Mouse (Mus musculus): ENCODE results near the gene Cdk14. TPM values are rescaled to one million over a fixed set of nuclear protein-coding genes. Genes with fewer than 3 reads are reported as not detected.

Cdk14 gene
- polyA plus RNA-seq, 1 experiment from 2014 or later = 47.3 TPM

DNA sequence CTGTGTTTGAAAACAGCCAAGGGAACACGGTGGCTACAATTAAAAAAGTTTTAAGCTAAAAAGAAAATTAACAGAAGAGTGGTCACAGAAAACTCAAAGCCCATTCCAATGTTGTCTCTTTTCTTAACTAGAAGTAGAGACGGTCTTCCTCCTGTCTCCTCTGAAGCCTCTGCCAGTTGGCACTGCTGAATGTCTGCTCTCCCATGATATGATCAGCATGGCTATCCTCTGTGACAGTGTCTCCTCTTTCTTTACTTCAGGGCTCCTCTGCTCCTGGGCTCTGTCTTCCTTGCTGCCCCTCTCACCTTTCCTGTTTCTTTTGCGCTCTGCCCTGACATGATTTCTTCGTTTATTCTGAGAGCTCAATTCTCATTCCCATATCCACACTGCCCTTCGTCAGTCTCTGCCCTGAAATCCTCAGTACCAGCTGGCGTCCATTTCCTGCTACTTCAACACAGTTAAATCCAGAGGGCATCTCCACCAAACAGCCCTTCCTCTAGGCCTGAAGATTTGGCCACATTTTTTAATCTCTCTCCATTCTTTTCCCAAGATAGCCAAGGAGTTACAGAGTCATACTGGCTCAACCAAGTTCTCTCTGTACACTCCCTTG lies 567.3 kb downstream of the Cdk14 start:
- no peak overlapping the region for H3K27ac ChIP-seq (ENCODE audit: low read depth, low read length)
- no peak overlapping the region for H3K9ac ChIP-seq (ENCODE audit: low read depth, low read length)
- WGBS = 84% methylated on average over 6 of the region's 6 CpGs
- no peak for ATAC-seq
- no peaks in the 10 kb centered on the region for H3K36me3 ChIP-seq (ENCODE audit: control insufficient read depth, insufficient read depth, low read length)
- no peaks in the 10 kb centered on the region for H3K9me3 ChIP-seq (ENCODE audit: control insufficient read depth, low read length)
- H3K4me1 ChIP-seq (ENCODE audit: control insufficient read depth, insufficient read depth, low read depth, low read length) = no peaks in the 10 kb centered on the region
- H3K4me2 ChIP-seq (ENCODE audit: low read length) = no peak overlapping the region
- no peaks in the 10 kb centered on the region for H3K27me3 ChIP-seq (replicated peaks; ENCODE audit: control insufficient read depth, insufficient read depth, low read length)
- H3K4me3 ChIP-seq (ENCODE audit: low read length) = no peak overlapping the region

DNA sequence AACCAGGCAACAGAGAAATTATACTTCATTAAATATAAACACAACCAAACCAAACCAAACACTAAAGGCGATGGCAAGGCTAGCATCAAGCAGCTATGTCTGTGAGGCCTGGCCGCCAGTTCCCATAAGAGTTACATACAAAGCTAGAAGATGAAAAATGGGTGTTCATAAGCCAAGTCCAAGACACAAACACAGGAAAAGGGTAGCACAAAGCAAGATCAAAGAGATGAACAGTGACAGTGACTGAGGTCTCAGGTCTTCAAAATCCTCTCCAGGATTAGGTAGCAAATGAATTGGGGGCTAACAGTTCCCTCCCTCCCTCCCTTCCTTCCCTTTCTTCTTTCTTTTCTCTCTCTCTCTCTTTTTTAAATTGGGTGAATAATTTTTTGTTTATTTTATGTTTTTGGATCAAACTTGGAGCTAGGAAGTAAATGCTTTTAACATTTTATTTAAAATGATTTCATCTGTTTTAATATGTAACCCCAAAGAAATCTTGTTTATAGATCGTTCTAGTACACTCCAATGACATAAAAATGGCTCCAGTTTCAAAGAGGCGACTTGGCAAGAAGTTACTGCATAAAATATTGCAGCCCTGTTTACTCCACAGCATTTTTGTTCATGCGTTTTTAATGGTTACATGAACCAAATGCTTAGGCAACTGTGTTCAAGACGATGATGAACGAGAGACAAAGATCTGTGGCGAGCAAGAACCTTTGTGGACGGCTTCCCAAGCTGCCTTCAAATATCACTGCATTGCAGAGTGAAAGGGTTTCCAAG lies 568.0 kb downstream of the Cdk14 start:
- no peak overlapping the region for H3K9ac ChIP-seq (ENCODE audit: low read depth, low read length)
- H3K4me1 ChIP-seq (ENCODE audit: control insufficient read depth, insufficient read depth, low read depth, low read length) = no peaks in the 10 kb centered on the region
- no peaks in the 10 kb centered on the region for H3K9me3 ChIP-seq (ENCODE audit: control insufficient read depth, low read length)
- no peak overlapping the region for H3K27ac ChIP-seq (ENCODE audit: low read depth, low read length)
- no peak overlapping the region for H3K4me3 ChIP-seq (ENCODE audit: low read length)
- H3K36me3 ChIP-seq (ENCODE audit: control insufficient read depth, insufficient read depth, low read length) = no peaks in the 10 kb centered on the region
- H3K4me2 ChIP-seq (ENCODE audit: low read length) = no peak overlapping the region
- 76% methylated on average over 9 of the region's 9 CpGs for WGBS
- no peaks in the 10 kb centered on the region for H3K27me3 ChIP-seq (replicated peaks; ENCODE audit: control insufficient read depth, insufficient read depth, low read length)
- ATAC-seq = no peak

DNA sequence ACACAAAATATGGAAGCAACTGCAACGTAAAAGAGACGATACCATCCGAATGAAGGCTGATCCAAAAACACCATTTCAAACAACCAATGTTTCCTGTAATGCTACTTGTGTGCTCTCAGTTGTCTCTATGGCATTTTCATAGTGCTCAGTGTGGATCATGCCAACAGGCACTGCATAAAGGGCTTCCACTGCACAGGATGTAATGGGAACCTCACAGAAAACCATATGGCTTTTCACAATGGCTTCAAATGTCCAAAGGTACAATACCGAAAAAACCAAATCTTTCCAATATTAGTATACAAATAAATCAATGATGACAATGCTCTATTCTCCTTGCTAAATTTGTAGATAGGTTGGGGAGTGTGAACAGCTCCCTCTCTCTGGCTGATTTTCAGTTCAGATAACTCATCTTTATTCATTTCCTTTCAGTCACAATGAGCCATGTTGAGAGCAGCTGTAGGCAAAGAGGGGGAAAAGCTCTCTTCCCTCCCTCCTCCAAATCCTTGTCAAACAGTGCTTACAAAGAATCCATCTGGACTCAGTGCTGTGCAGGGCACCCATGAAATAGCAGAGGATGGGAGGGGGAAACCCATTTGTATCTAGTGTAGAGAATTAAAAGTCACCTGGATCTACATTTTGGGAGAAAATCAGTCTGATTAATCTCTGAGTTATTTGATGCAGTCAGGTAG lies 568.7 kb downstream of the Cdk14 start:
- peak; percentile 63 for ATAC-seq
- H3K4me1 ChIP-seq (ENCODE audit: control insufficient read depth, insufficient read depth, low read depth, low read length) = no peaks in the 10 kb centered on the region
- no peak overlapping the region for H3K4me3 ChIP-seq (ENCODE audit: low read length)
- H3K9ac ChIP-seq (ENCODE audit: low read depth, low read length) = no peak overlapping the region
- H3K27ac ChIP-seq (ENCODE audit: low read depth, low read length) = no peak overlapping the region
- H3K27me3 ChIP-seq (replicated peaks; ENCODE audit: control insufficient read depth, insufficient read depth, low read length) = no peaks in the 10 kb centered on the region
- no peaks in the 10 kb centered on the region for H3K9me3 ChIP-seq (ENCODE audit: control insufficient read depth, low read length)
- 72% methylated on average over 4 of the region's 4 CpGs for WGBS
- H3K36me3 ChIP-seq (ENCODE audit: control insufficient read depth, insufficient read depth, low read length) = no peaks in the 10 kb centered on the region
- no peak overlapping the region for H3K4me2 ChIP-seq (ENCODE audit: low read length)

DNA sequence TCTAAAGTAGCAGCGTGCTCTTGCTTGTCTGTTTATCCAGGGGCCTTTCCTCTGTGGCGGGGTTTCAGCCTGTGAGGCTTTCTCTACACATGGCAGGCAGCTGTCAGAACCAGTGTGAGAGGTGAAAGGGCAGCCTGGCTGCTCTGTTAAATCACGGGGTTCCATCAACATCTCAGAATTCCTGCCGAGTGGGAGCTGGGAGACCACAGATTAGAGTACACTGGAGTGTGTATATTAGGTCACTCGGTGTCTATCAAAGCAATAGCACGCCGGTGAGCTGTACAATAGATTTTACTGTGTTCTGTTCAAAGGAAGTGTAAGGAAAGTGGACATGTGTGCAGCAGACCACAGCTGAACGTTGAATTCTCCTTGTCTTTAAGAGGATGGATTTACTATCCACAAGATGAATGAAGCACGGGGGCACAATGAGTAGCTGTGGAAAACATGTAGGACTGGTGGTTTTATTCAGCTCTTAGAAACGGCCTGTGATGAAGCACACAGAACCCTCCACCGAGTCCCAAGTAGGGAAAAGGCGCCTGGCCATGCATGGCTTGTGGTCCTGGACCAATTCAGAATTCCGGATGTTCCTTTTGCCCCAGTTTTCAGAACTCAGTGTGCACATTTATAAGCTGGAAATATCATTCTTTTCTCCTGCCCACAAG lies 585.2 kb downstream of the Cdk14 start:
- H3K9ac ChIP-seq (ENCODE audit: low read depth, low read length) = no peak overlapping the region
- H3K4me2 ChIP-seq (ENCODE audit: low read length) = no peak overlapping the region
- no peak overlapping the region for H3K4me3 ChIP-seq (ENCODE audit: low read length)
- H3K27ac ChIP-seq (ENCODE audit: low read depth, low read length) = no peak overlapping the region
- no peaks in the 10 kb centered on the region for H3K9me3 ChIP-seq (ENCODE audit: control insufficient read depth, low read length)
- 16% methylated on average over 13 of the region's 13 CpGs for WGBS
- no peaks in the 10 kb centered on the region for H3K36me3 ChIP-seq (ENCODE audit: control insufficient read depth, insufficient read depth, low read length)
- 0 out of 2 replicates have a peak, but pooled peaks cover 2% of the 10 kb centered on the region for H3K27me3 ChIP-seq (replicated peaks; ENCODE audit: control insufficient read depth, insufficient read depth, low read length)
- peaks cover 11% of the 10 kb centered on the region; the same call in 1 of the 2 replicates for H3K4me1 ChIP-seq (ENCODE audit: control insufficient read depth, insufficient read depth, low read depth, low read length)
- peak; percentile 66 for ATAC-seq

DNA sequence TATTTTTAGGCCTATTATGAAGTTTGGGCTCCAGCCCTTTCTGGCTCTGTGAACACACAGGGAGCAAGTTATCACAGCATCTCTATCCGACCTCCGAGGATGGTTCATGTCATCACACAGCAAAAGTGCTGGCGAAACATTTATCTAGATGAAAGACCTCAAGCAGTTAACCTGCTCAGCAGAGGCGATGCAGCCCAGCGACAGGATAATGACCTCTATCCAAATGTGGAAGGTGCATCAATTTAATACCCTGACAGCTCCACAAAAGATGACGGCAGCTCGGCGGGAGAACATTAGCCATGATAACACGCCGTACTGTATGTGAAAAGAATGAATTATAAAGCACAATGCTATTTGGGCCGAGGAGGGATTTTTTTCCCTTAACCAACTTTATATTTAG lies 586.2 kb downstream of the Cdk14 start:
- H3K9ac ChIP-seq (ENCODE audit: low read depth, low read length) = no peak overlapping the region
- WGBS = 11% methylated on average over 11 of the region's 11 CpGs
- ATAC-seq = peak; percentile 66

DNA sequence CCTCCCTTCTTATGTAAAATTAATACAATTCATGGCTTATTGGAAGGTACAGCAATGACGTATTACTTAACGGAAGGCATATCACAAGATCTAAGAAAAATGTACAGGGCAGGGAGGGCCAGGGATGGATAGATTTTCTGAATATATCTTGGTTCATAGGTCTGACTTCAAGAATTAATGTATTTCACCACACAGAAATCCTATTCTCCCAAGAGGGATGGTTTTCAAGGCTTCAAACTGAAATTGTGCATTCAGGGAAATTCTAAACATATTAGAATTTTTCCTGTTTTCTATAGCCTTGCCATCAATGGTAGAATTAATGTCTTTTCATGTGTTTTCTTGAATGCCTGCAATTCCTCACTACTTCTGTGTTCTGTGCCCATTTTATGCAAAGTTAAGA lies 593.2 kb downstream of the Cdk14 start:
- no peaks in the 10 kb centered on the region for H3K27me3 ChIP-seq (replicated peaks; ENCODE audit: control insufficient read depth, insufficient read depth, low read length)
- no peak for ATAC-seq
- WGBS = 92% methylated on average over 2 of the region's 2 CpGs
- no peaks in the 10 kb centered on the region for H3K36me3 ChIP-seq (ENCODE audit: control insufficient read depth, insufficient read depth, low read length)
- no peaks in the 10 kb centered on the region for H3K9me3 ChIP-seq (ENCODE audit: control insufficient read depth, low read length)
- H3K4me3 ChIP-seq (ENCODE audit: low read length) = no peak overlapping the region
- H3K27ac ChIP-seq (ENCODE audit: low read depth, low read length) = no peak overlapping the region
- no peak overlapping the region for H3K4me2 ChIP-seq (ENCODE audit: low read length)
- H3K4me1 ChIP-seq (ENCODE audit: control insufficient read depth, insufficient read depth, low read depth, low read length) = peaks cover under 1% of the 10 kb centered on the region
- no peak overlapping the region for H3K9ac ChIP-seq (ENCODE audit: low read depth, low read length)

More for the DNA sequence above, 586.2 kb downstream of the Cdk14 start:
- Histone ChIP-seq H3K9me3 (ENCODE audit: control insufficient read depth, low read length) (no peaks in the 10 kb centered on the region), H3K4me2 (ENCODE audit: low read length) (no peak overlapping the region), H3K4me1 (ENCODE audit: control insufficient read depth, insufficient read depth, low read depth, low read length) (peaks cover 11% of the 10 kb centered on the region; the same call in 1 of the 2 replicates), H3K27ac (ENCODE audit: low read depth, low read length) (no peak overlapping the region), H3K4me3 (ENCODE audit: low read length) (no peak overlapping the region), H3K36me3 (ENCODE audit: control insufficient read depth, insufficient read depth, low read length) (no peaks in the 10 kb centered on the region), H3K27me3 (replicated peaks; ENCODE audit: control insufficient read depth, insufficient read depth, low read length) (no peaks in the 10 kb centered on the region)

DNA sequence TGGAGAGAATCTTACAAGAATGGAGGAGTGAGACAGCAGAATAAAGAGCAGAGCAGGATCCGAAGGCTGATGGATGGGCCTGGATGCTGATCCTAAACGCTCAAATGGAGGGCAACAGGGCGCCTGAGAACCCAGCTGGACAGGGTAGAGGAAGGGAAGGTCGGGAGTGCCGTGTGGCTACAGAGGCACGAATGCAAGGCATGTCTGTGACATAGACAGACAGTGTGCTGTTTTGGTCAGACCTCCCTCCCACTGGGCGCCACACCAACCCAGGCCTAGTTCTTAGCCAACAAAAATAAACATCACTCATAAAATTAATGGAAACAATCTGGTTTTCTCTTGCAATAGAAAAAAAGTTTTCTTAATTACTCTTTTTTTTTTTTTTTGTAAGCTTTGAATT lies 594.2 kb downstream of the Cdk14 start:
- Histone ChIP-seq H3K27ac (ENCODE audit: low read depth, low read length) (no peak overlapping the region), H3K36me3 (ENCODE audit: control insufficient read depth, insufficient read depth, low read length) (no peaks in the 10 kb centered on the region), H3K9me3 (ENCODE audit: control insufficient read depth, low read length) (no peaks in the 10 kb centered on the region), H3K4me1 (ENCODE audit: control insufficient read depth, insufficient read depth, low read depth, low read length) (peaks cover 9% of the 10 kb centered on the region), H3K27me3 (replicated peaks; ENCODE audit: control insufficient read depth, insufficient read depth, low read length) (no peaks in the 10 kb centered on the region), H3K4me3 (ENCODE audit: low read length) (no peak overlapping the region), H3K4me2 (ENCODE audit: low read length) (no peak overlapping the region), H3K9ac (ENCODE audit: low read depth, low read length) (no peak overlapping the region)
- no peak for ATAC-seq
- 76% methylated on average over 7 of the region's 7 CpGs for WGBS

DNA sequence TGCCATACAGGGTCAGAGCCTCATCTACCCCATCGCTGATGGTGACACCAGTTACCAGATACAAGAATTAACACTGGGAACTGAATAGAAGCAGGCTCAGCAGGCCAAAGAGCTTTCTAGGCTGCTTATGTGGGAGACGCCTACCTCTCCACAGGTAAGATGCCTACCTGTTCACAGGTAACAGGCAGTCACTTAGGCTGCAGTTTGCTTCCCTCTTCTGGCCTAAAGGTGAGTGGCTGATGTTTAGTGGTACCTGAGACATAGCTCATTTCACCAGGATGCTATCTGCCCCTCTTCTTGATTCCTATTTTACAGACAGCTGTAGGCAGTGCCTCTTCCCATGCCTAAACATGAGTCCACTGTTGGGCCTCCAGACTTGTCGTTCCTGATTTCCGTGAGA lies 595.0 kb downstream of the Cdk14 start:
- Histone ChIP-seq H3K9ac (ENCODE audit: low read depth, low read length) (no peak overlapping the region), H3K4me2 (ENCODE audit: low read length) (no peak overlapping the region), H3K27me3 (replicated peaks; ENCODE audit: control insufficient read depth, insufficient read depth, low read length) (no peaks in the 10 kb centered on the region), H3K4me3 (ENCODE audit: low read length) (no peak overlapping the region), H3K9me3 (ENCODE audit: control insufficient read depth, low read length) (no peaks in the 10 kb centered on the region), H3K4me1 (ENCODE audit: control insufficient read depth, insufficient read depth, low read depth, low read length) (peaks cover 11% of the 10 kb centered on the region), H3K36me3 (ENCODE audit: control insufficient read depth, insufficient read depth, low read length) (no peaks in the 10 kb centered on the region), H3K27ac (ENCODE audit: low read depth, low read length) (no peak overlapping the region)
- no peak for ATAC-seq
- 90% methylated on average over 4 of the region's 4 CpGs for WGBS

DNA sequence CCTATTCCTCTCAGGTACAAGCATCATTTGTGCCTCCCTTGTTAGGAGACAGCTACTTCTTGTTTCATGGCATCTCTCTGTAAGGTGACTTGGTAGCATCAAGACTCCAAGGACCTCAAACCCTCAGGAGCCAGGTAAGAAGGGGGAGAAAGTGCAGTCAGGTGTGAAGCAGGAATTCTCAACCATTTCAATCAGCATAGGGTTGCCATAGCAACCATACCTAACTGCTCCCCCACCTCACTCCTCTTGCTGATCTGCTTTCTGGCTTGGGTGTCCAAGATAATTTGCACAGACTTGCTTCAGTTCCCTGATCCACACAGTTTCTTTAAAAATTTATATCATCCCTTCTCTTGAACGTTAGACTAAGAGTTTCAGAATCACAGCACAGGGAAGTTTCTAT lies 595.9 kb downstream of the Cdk14 start:
- H3K27me3 ChIP-seq (replicated peaks; ENCODE audit: control insufficient read depth, insufficient read depth, low read length) = no peaks in the 10 kb centered on the region
- no peak for ATAC-seq
- peaks cover 11% of the 10 kb centered on the region for H3K4me1 ChIP-seq (ENCODE audit: control insufficient read depth, insufficient read depth, low read depth, low read length)
- no peaks in the 10 kb centered on the region for H3K36me3 ChIP-seq (ENCODE audit: control insufficient read depth, insufficient read depth, low read length)
- no peaks in the 10 kb centered on the region for H3K9me3 ChIP-seq (ENCODE audit: control insufficient read depth, low read length)
- 0 out of 2 replicates have a peak overlapping the region, but pooled peaks have one; percentile 23 for H3K27ac ChIP-seq (ENCODE audit: low read depth, low read length)
- 43% methylated on average over 1 of the region's 1 CpGs for WGBS
- H3K4me2 ChIP-seq (ENCODE audit: low read length) = no peak overlapping the region
- no peak overlapping the region for H3K9ac ChIP-seq (ENCODE audit: low read depth, low read length)
- H3K4me3 ChIP-seq (ENCODE audit: low read length) = no peak overlapping the region
